Mouse (Mus musculus): ENCODE data around the gene Spag6.

GRCm38 (mm10) chr2:18690756-18691155 is 3.1 kb upstream of the Spag6 start:
- TF ChIP-seq POLR2A (IDR thresholded peaks at IDR 0.05; ENCODE audit: control insufficient read depth, low read depth, low read length) (no peak), CTCF (IDR thresholded peaks at IDR 0.05; ENCODE audit: control insufficient read depth, insufficient read depth, insufficient replicate concordance, low read depth, low read length) (no peak)

Data from testis, adult 2 months (tissue).